Mouse (Mus musculus): ENCODE results near the gene Setd1b.

GRCm38 (mm10) chr5:123159446-123159845 is 17.5 kb downstream of the Setd1b start:
- no peak for TF ChIP-seq POLR2A (IDR thresholded peaks at IDR 0.05; ENCODE audit: extremely low read depth, insufficient read depth, low read length)
- no peak for TF ChIP-seq CTCF (IDR thresholded peaks at IDR 0.05; ENCODE audit: low read depth, low read length)
